Mouse (Mus musculus): Measurements from ENCODE around the gene Prkcd.

GRCm38 (mm10) chr14:30581238-30581637 is 44.8 kb downstream of the Prkcd start:
- TF ChIP-seq CTCF (IDR thresholded peaks at IDR 0.05; ENCODE audit: low read depth, low read length) (no peak), POLR2A (IDR thresholded peaks at IDR 0.05; ENCODE audit: borderline replicate concordance, low read depth, low read length) (no peak)
